Mouse (Mus musculus) T-helper 1 cell (primary cell): ENCODE data around the gene Slc9b1.

Experiments
- in situ Hi-C: fragments of 300-600 bp; cut with MboI, MseI; formaldehyde crosslinking; loops from one replicate; pipeline ENCODE4 v1.15.1; 2025; ENCODE audit warnings: high pct_unique_total_duplicates

The Slc9b1 gene

GRCm38 (mm10) chr3:135347739-135348264 is at the start of gene Slc9b1:
TSS of gene Slc9b1 (plus strand) at chr3:135348029.
- in situ Hi-C loops = no loop called here

GRCm38 (mm10) chr3:135298560-135298959 is 49.3 kb upstream of the Slc9b1 start:
- in situ Hi-C loops = no loop called here

GRCm38 (mm10) chr3:135300081-135300480 is 47.7 kb upstream of the Slc9b1 start:
- in situ Hi-C loops = no loop called here

GRCm38 (mm10) chr3:135304060-135304459 is 43.8 kb upstream of the Slc9b1 start:
- in situ Hi-C loops = no loop called here

- in situ Hi-C loops = no loop called here
These were observed 43.3 kb upstream of the Slc9b1 start for GRCm38 (mm10) chr3:135304566-135304965.

- in situ Hi-C loops = no loop called here
These were observed 40.2 kb upstream of the Slc9b1 start, which contains the start of gene Slc9b2 for GRCm38 (mm10) chr3:135307411-135308259. TSS of gene Slc9b2 (plus strand) at chr3:135307700.

GRCm38 (mm10) chr3:135312916-135313491 is 34.8 kb upstream of the Slc9b1 start:
- in situ Hi-C loops = no loop called here

GRCm38 (mm10) chr3:135313727-135314126 is 34.1 kb upstream of the Slc9b1 start:
- in situ Hi-C loops = no loop called here

GRCm38 (mm10) chr3:135314811-135315210 is 33.0 kb upstream of the Slc9b1 start:
- in situ Hi-C loops = no loop called here

GRCm38 (mm10) chr3:135315720-135316425 is 32.0 kb upstream of the Slc9b1 start:
- in situ Hi-C loops = no loop called here

GRCm38 (mm10) chr3:135318331-135318730 is 29.5 kb upstream of the Slc9b1 start:
- in situ Hi-C loops = no loop called here

GRCm38 (mm10) chr3:135324354-135324753 is 23.5 kb upstream of the Slc9b1 start:
- in situ Hi-C loops = no loop called here

- in situ Hi-C loops = loop anchor here (5.0 kb wide), 1 partner anchor 35 kb away; no protein-coding TSS in a partner anchor
These were observed 20.7 kb upstream of the Slc9b1 start for GRCm38 (mm10) chr3:135327176-135327575.

GRCm38 (mm10) chr3:135327601-135328000 is 20.2 kb upstream of the Slc9b1 start:
- in situ Hi-C loops = loop anchor here (5.0 kb wide), 1 partner anchor 35 kb away; no protein-coding TSS in a partner anchor

GRCm38 (mm10) chr3:135328560-135328959 is 19.3 kb upstream of the Slc9b1 start:
- in situ Hi-C loops = loop anchor here (5.0 kb wide), 1 partner anchor 36 kb away; no protein-coding TSS in a partner anchor

- in situ Hi-C loops = no loop called here
These were observed 15.1 kb upstream of the Slc9b1 start for GRCm38 (mm10) chr3:135332691-135333090.

- in situ Hi-C loops = no loop called here
These were observed 14.1 kb upstream of the Slc9b1 start for GRCm38 (mm10) chr3:135333763-135334162.

GRCm38 (mm10) chr3:135349022-135349421 is 1.2 kb downstream of the Slc9b1 start:
- in situ Hi-C loops = no loop called here

GRCm38 (mm10) chr3:135351857-135352256 is 4.0 kb downstream of the Slc9b1 start:
- in situ Hi-C loops = loop anchor here (10.0 kb wide), 1 partner anchor 1577 kb away; no protein-coding TSS in a partner anchor

GRCm38 (mm10) chr3:135357394-135357793 is 9.6 kb downstream of the Slc9b1 start:
- in situ Hi-C loops = loop anchor here (10.0 kb wide), 1 partner anchor 1583 kb away; no protein-coding TSS in a partner anchor

GRCm38 (mm10) chr3:135375836-135376235 is 28.0 kb downstream of the Slc9b1 start:
- in situ Hi-C loops = no loop called here

GRCm38 (mm10) chr3:135377445-135377844 is 29.6 kb downstream of the Slc9b1 start:
- in situ Hi-C loops = no loop called here
